Mouse (Mus musculus): ENCODE measurements at regions not wholly inside any gene's neighbourhood (a gene's known extent, or its start where the extent isn't known, plus 50 kb on each side); places are given as distances from the start of the nearest gene placed in this dataset.
"Not testable (repeated sequence)": the region's sequence is repeated elsewhere in the genome, so short reads cannot be mapped to it uniquely, and the experiment has no call there.

DNA sequence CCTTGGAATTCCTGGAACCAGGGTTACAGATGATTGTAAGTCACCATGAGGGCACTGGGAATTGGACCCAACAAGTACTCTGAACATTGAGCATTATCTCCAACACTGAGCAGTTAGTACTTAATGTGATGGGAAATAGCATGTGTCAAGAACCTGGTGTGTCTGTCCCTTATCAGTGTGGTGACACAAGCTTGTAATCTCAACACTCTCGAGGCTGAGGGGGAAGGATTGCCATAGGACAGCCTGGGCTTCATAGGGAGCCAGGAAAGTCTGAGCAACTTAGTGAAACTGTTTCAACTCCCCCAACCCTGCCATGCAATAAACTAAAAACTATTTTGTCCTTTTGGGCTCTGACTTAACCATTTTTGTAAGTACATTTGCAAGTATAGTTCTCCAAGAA lies 100.0 kb downstream of the Wdr20rt start:
- DNase-seq (ENCODE audit: low spot score in 2 of 2), result no peak

DNA sequence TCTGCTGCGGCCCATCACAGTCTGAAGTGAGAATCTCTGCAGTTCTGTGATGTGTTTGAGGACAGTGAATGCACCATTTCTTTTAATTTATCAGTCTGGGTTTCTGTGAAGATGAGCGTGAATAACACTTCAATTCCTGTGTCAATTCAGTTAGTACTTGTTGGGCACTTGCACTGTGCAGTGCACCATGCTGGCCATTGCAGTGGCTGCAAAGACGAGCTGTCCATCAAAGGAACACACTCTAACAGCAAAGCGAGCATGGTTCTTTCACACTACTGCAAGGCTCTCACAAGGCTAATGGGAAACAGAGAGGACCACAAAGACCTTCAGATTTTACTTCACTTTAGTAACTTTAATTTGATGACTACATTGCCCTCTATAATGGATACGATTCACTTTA lies 103.2 kb downstream of the Wdr20rt start:
- DNase-seq (ENCODE audit: low spot score in 2 of 2), result no peak

DNA sequence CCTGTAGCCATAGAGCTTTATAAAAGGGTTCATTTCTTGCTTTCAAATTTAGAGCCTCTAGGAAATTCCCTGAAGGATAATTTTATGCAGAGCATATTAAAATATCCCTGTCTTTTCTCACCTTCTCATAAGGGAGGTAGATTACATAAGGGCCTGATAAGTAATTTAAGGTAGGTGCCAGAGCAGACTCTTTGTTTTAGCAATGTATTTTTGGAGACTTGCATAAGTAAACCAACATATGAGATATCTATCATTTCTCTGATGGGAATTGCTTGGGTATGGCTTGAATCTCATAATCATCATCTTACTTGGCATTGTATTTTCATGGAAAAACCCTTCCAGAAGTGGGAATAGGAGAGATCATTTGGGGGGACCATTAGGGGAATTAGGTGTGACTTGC lies 104.4 kb downstream of the Wdr20rt start:
- no peak for DNase-seq (ENCODE audit: low spot score in 2 of 2)

DNA sequence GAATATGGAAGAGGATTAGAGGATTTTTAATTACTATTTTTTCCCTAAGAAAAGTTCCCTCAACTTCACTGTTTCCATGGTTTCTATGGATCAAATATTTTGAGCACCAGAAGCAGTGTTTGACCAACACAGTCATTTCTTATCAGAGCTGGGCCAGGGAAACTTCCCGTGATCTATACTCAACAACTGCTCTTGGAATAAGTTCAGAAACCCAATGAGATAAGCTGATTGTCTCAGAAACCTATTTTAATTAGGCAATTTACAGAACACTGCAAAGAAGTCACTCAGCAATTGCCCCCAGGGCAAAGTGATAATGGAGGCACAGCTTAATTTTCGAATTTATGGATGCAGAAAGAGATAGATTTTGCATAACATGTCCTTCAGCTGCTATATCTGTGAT lies 114.7 kb downstream of the Wdr20rt start:
- no peak for DNase-seq (ENCODE audit: low spot score in 2 of 2)

DNA sequence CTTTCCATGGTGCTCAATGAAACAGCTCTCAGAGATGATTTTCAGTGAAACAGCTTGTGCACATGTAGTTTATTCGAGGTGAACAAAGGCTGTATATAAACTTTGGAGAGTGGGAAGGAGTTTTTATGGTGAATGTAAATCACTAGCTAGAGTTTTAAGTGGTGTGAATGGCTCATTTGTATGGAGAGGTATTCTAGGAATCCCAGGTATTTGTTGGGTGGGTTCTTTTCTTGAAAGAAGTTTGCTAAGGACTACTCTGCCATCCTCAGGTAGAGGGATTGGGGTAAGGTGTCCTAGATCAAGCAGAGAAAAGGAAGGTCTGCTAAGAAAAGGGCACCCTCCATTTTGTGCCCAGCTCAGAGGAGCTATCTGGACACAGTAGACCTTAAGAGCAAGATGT lies 121.9 kb downstream of the Wdr20rt start:
- no peak for DNase-seq (ENCODE audit: low spot score in 2 of 2)

DNA sequence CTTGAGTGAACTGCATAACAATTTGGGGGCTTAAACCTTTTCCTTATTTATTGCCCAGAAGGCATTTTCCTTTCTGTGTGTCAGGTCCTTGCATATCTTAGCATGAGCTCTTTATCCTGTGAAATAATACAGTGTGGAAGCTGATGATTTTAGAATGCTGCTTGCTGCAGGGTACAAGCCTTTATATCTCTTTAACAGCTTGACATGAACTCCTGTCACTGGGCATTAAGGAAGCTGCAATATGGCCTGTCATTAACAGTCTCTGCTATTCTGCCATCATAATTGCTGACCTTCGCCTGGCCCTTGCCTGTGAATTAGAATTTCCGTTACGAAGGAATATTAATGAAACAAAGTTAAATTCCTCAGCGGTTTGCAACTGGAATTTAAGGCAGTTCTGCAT lies 124.2 kb downstream of the Wdr20rt start:
- DNase-seq (ENCODE audit: low spot score in 2 of 2), result no peak

DNA sequence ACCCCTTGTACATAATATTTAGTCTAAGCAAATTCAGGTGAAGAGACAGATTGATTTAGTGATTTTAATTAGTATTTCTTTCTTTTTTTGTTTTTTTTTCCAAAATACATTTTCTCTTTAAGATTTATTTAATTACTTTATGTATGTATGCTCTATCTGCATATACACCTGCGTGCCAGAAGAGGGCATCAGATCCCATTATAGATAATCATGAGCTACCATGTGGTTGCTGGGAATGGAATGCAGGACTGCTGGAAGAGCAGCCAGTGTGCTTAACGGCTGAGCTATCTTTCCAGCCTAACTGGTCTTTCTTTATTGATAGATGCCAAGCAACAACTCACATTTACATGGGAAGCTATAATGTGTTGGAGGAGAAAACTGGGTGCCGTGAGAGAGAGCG lies 138.9 kb downstream of the Wdr20rt start:
- DNase-seq (ENCODE audit: low spot score in 2 of 2), result no peak

DNA sequence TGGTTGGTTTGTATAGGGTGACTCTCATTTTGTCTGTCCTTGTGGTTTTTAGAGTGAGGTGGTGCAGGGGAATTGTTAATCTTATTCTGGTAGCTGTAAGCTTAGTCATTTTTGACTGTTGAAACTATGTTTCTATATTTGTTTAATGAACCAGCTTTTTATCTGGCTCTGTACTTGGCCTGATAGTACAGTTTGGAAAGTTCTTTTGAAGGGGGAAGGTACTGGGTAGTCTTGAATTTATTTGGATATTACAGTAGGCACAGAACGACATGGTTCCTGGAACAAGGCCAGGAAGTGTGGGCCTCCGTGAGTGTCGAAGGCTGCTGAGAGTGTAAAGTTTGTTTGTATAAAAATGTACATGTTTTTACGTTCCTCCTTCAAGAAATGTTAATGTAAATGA lies 142.0 kb downstream of the Wdr20rt start:
- DNase-seq (ENCODE audit: low spot score in 2 of 2), result no peak

DNA sequence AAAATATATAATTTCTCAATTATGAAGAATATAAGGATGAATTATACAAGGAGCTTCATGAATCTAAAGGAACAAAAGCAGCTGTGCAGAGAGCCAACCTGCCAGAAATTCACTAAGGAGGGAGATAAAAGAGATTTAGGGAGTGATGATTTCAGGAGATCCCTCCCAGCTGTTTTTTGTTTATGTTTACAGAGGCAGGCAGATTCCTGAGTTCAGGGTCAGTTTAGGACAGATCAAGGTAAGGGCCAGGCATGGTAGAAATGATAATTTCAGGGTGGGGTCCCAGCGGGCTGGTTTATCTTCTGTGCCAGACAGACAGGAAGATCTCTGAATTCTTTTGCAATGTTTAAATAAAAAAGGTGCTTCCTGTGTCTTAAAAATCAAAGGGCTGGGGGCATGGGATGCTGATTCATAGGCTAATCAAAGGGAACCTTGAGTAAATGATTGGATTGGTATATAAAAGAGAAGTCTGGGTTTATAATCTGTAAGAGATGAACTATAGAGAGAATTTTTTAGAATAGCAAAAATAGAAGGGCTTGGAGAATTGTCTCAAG lies 142.6 kb downstream of the Wdr20rt start:
- DNase-seq (ENCODE audit: low spot score in 2 of 2), result no peak

DNA sequence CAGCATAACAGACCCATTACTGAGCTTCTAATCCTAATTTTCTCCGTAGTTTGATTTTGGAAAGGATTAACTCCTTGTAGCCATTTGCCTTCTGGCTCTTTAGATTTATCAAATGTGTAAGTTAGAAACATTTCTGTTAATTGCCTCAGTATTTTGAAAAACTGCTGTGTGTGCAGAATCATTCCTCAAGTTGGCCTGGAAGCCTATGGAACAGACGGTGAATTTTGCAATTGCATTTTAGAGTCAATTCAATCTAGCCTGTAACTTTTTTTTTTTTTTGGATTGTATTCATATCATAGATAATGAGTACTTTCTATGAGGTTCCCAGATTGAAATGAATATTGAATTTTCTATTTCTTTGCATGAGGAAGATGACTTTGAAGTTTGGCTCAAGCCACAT lies 146.3 kb downstream of the Wdr20rt start:
- no peak for DNase-seq (ENCODE audit: low spot score in 2 of 2)

DNA sequence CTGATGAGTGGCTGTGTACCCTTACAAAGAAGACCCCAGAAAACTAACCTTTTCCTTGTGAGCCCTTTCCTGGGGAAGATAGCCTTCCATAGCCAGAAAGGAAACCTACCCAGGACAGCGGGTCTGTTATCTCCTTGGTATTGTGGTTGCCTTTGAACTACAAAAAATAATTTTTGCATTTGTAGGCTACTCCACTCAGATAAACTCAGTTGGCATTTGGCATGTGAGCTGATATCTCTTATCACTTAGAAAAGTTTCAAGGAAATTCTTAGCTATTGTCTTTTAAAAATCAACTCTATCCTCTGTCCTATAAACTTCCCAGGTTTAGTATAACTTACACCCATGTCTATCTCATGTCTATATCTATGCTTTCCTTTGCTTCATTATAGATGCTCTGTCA lies 154.0 kb downstream of the Wdr20rt start:
- no peak for DNase-seq (ENCODE audit: low spot score in 2 of 2)

DNA sequence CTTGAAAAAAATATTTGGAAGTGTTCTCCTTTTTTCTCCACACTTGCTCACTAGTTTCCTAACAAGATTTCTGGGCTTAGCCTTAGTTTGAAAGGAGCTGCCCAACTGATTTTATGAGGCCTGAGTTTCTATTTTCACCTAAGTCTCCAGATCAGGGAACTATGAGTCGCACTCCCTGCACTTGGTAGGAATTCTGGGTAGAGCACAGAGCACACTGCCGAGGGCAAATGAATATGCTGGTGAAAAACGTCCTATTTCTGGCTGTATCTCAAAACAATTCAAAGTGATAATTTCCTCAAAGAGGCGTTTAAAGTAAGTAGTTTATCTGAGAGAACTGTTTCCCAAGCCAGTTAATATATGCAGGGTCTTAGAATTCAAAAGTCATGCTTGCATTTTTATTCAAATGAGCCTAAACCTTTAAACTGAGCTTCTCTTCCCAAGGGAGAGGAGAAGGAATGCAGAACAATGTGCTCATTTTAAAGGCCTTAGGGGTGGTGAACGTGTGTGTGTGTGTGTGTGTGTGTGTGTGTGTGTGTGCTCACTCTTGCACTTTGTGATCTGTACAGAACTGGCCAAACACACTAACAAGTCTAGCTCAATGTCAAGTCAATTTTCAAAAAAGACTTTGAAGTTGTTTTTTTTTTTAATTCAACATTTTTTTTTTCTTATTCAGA lies 156.9 kb downstream of the Wdr20rt start:
- DNase-seq (ENCODE audit: low spot score in 2 of 2), result no peak

DNA sequence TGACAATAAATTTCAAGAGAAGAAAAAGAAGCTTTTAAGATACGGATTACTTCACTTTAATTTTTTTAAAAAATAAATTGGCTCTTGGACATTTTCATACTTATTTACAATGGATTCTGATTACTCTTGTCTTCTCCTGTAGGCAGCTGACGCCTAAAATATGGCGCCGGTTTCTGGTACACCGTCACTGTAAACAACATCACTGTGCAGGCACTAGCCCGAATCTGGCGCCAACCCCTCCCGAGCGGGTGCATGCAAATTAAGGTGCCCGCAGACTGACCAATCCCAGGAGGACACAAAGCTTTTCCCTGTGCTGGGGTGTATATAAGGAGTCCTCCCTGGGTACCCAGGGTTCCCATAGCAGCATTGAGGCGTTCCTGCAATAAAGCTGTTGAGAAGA lies 157.5 kb downstream of the Wdr20rt start:
- not testable (repeated sequence) for DNase-seq (ENCODE audit: low spot score in 2 of 2)

DNA sequence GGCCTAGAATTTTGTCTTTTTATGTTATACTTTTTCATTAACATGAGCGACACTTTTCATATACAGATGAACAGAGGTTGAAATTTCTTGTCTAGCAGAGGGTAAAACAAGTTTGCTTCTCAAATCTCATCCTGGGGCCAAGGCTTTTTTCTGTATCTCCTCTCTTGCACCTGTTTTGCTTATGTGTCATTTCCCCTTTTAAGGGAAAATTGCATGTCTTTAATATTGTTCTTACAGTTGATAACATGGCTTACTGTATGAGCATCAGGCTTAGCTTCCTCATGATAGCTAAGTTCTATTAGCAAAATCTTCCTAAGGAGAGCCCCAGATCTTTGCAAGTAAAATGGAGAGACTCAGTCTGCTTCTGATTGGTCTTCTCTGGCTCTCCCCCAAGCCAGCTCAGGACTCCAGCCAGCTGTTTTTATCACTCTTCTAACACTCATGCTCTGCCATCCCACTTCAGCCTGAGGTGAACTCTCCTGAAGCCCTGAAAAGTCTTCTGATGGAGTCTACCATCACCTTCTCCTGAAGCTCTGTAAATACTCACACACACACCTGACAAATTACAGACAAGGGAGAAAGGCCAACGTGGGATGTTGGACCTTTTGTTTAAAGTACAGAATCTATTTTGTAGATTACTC lies 160.8 kb downstream of the Wdr20rt start:
- DNase-seq (ENCODE audit: low spot score in 2 of 2), result no peak

DNA sequence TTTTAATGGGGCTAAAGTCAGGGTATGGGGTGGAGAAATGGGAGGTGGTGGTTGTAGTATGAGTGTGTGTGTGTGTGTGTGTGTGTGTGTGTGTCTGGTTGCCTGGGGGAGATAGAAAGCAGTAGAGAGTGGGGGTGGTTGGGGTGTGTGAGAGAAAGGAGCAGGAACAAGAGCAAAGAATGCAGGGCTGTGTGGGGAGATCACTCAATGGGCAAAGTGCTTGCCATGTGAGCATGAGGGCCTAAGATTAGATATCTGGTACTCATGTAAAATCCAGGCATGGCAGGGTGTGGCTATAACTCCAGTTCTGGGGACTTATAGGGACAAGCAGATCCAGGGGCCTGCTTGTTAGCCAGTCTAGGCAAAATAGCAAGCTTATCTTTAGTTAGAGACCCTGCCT lies 161.7 kb downstream of the Wdr20rt start:
- no peak for DNase-seq (ENCODE audit: low spot score in 2 of 2)

DNA sequence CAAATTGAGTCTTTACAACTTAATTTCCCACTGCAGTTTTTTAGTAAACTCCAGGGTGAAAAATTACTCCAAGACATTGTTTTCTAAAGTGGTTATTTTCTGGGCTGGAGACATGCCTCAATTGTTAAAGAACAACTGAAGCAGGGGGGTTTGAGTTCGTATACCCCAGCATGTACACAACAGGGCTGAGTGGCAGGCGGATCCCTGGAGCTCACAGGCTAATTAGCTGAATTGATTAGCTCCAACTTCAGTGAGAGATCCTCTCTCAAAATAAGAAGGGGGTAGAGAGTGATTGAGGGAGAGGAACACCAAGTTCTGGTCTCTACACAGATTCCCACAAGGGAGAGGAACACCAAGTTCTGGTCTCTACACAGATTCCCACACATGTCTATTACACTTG lies 164.2 kb downstream of the Wdr20rt start:
- no peak for DNase-seq (ENCODE audit: low spot score in 2 of 2)

DNA sequence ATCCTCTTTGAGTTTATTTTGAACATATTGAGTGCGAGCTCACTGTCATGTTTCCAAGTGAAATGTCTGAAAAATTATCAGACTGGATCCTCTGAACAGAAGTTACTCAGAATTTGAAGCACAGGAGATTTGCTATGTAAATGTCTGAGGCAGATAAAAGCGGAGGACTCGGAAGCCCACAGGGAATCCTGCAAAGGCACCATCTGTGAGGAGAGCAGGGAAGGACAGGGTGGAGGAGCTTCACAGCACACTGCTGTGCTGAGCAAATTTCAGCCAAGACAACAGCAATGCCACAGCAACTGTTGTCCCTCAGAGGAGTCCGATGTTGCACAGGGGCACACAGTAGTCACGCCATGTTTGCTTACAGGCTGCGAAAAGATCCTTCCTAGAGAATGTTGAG lies 165.0 kb downstream of the Wdr20rt start:
- peak; percentile 14 to 29 for DNase-seq (ENCODE audit: low spot score in 2 of 2)

DNA sequence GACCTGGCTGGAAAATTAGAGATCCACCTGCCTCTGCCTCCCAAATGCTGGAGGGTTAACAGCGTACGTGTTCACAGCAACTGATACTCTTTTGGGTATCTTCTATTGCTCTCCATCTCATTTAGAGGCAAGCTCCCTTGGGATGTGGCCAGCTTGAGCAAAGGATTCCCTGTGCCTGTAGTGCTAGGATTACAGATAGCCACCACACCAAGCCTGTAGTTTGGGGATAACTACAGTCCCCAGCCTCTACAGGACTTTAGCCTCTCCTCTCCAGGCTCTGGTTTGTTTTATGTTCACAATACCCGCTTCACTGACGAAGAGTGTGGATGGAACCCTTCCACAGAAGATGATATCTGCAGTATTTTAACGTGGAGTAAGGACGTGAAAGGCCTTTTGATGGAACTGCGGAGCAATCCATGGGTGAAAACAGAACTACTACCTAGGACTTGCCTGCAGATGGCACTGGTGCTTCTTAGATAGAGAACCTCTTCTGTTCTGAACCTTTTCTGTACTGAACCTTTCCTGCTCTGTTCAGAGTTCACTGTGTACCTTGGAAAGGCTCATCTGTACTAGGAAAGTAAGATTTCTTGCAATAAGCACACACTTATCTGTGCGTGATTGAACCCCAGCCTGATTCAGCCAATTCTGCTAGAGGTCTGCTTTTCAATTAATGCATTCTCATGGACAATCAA lies 176.6 kb downstream of the Wdr20rt start:
- peak; percentile 27 to 68 for DNase-seq (ENCODE audit: low spot score in 2 of 2)

DNA sequence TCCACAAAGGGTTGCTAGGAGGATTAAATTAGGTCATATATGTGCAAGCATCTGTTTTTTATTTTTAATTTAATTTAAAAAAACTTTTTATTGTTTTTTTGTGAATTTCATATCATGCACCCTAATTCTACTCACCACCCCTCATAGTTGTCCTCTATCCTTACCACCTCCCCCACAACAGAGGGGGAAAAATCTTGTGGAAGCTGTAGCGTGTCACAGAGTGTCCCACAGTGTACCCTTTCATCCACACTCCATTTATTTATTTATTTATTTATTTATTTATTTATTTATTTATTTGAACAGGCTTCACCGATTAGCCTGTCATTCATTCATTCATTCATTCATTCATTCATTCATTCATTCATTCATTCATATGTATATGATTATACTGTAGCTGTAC lies 177.8 kb downstream of the Wdr20rt start:
- no peak for DNase-seq (ENCODE audit: low spot score in 2 of 2)

DNA sequence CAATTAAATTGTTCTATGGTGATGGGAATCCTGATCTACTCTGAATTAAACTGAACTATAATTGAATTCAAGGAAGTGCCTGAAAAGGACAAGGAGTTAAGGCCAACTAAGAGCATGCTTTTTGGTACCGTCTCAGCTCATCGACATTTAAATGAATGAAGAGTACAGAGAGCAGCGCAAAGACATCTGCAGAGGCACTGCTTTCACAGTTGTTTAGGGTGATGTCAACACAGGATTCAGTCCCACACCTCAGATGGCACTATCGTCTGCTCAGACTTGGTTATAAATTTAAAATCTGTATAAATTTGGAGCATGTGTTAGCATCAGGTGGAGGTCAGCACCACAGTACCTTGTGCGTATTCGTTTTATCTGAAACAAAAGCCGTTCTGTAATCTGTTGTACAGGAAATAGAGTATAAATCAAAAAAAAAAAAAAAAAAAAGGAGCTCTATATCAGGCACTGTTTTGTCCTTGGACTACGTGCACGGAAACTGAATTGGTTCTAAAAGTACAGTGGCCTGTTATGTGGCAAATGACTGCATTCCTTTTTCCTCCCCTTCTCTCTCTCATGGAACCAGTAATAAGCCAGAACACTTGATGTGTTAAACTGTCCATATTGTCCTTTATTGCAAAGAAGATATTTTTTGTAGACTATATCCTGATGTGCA lies 187.8 kb downstream of the Wdr20rt start:
- no peak for DNase-seq (ENCODE audit: low spot score in 2 of 2)

DNA sequence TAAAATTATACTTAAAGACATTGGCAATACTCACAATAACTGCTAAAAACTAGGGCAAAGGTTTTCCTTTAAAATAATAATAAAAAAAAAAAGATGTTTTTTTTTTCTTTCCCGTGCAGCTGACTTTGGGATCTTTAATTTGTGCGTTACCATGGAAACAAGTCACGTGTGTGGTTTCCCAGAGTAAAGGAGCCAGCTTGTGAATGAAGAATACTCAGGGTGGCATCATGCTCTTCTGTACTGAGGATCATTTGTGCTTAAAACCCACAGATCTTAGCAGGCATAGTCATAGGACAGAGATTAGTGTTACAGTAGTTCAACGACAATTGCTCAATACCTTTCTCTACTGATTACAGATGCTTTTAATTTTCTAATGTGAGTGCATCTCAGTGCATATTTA lies 189.1 kb downstream of the Wdr20rt start:
- no peak for DNase-seq (ENCODE audit: low spot score in 2 of 2)

DNA sequence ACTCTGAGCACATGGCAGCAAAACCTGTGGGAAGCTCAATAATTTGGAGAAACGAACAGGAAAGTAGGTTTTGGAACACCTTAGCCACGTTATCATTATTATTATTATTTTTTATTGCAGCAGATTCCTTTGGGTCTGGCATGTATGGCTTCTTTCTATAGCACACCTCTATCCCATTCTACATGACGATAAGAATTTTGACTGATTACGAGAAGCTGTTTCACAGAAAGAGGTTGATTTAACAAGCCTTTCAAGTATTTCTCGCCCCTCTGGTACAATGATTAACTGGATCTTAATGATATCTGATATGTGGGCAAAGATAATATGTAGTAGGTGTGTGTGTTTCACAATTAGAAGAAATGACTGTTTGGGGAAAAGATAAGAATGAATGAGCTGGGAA lies 191.6 kb downstream of the Wdr20rt start:
- no peak for DNase-seq (ENCODE audit: low spot score in 2 of 2)

Data from layer of hippocampus, adult 8-10 months (tissue).